Mouse (Mus musculus) E14TG2a.4 (cell line): ENCODE measurements around the gene Gm17359.

ENCODE experiments used
- H3K27me3 ChIP-seq: 2 replicates; pipeline ENCODE4 v1.6.1; 2014; ENCODE audit warnings: low read length, control low read depth; ENCODE audit not compliant: insufficient read depth
- H3K36me3 ChIP-seq: 2 replicates; pipeline ENCODE4 v1.6.1; 2014; ENCODE audit warnings: low read length, control low read depth; ENCODE audit not compliant: insufficient read depth
- H3K4me1 ChIP-seq: replicated peaks from 2 replicates; pipeline ENCODE4 v1.6.1; 2014; ENCODE audit warnings: low read depth, low read length, control low read depth
- H3K4me3 ChIP-seq: replicated peaks from 2 replicates; pipeline ENCODE4 v1.5.1; 2014; ENCODE audit warnings: mild to moderate bottlenecking, low read length
- H3K9me3 ChIP-seq: 2 replicates; pipeline ENCODE4 v1.6.1; 2014; ENCODE audit warnings: low read length, control low read depth
- CTCF ChIP-seq: conservative IDR thresholded peaks from 2 replicates; pipeline ENCODE4 v1.5.1; 2014; ENCODE audit warnings: low read length
- NANOG ChIP-seq: IDR thresholded peaks from 2 replicates; pipeline ENCODE4 v1.6.1; 2014; ENCODE audit warnings: borderline replicate concordance, low read length, mixed read lengths
- POU5F1 ChIP-seq: IDR thresholded peaks from 2 replicates; pipeline ENCODE4 v1.6.1; 2014; ENCODE audit warnings: low read length, borderline replicate concordance

Gene Gm17359

GRCm38 (mm10) chr3:79333643-79334200 is 2.7 kb upstream of the Gm17359 start:
- Histone ChIP-seq H3K36me3 (no peaks in the 10 kb centered on the region), H3K4me3 (no peak overlapping the region), H3K4me1 (no peaks in the 10 kb centered on the region), H3K27me3 (no peaks in the 10 kb centered on the region), H3K9me3 (no peaks in the 10 kb centered on the region)
- no peak for TF ChIP-seq POU5F1
- no peak for TF ChIP-seq NANOG
- no peak for TF ChIP-seq CTCF

- TF ChIP-seq POU5F1 (no peak), NANOG (no peak), CTCF (no peak)
- no peaks in the 10 kb centered on the region for H3K9me3 ChIP-seq
Measured at GRCm38 (mm10) chr3:79340737-79341136, 4.3 kb downstream of the Gm17359 start.

GRCm38 (mm10) chr3:79342961-79343735 is 6.7 kb downstream of the Gm17359 start:
- Histone ChIP-seq H3K27me3 (no peaks in the 10 kb centered on the region; the same call in 1 of the 2 replicates), H3K4me3 (no peak overlapping the region), H3K36me3 (no peaks in the 10 kb centered on the region), H3K4me1 (no peaks in the 10 kb centered on the region), H3K9me3 (no peaks in the 10 kb centered on the region)
- TF ChIP-seq NANOG (no peak), CTCF (no peak), POU5F1 (no peak)

More at GRCm38 (mm10) chr3:79340737-79341136, 4.3 kb downstream of the Gm17359 start:
- Histone ChIP-seq H3K4me3 (no peak overlapping the region), H3K27me3 (no peaks in the 10 kb centered on the region), H3K36me3 (no peaks in the 10 kb centered on the region), H3K4me1 (no peaks in the 10 kb centered on the region)

GRCm38 (mm10) chr3:79349311-79349710 is 12.8 kb downstream of the Gm17359 start:
- no peaks in the 10 kb centered on the region; the same call in 1 of the 2 replicates for H3K27me3 ChIP-seq
- H3K9me3 ChIP-seq: no peaks in the 10 kb centered on the region
- TF ChIP-seq NANOG: no peak
- H3K4me1 ChIP-seq: no peaks in the 10 kb centered on the region
- H3K36me3 ChIP-seq: no peaks in the 10 kb centered on the region
- H3K4me3 ChIP-seq: no peak overlapping the region

GRCm38 (mm10) chr3:79358721-79359120 is 22.3 kb downstream of the Gm17359 start:
- Histone ChIP-seq H3K4me1 (no peaks in the 10 kb centered on the region), H3K4me3 (no peak overlapping the region), H3K27me3 (no peaks in the 10 kb centered on the region), H3K36me3 (no peaks in the 10 kb centered on the region), H3K9me3 (no peaks in the 10 kb centered on the region; the same call in 1 of the 2 replicates)
- TF ChIP-seq NANOG (no peak), CTCF (no peak), POU5F1 (no peak)

DNA sequence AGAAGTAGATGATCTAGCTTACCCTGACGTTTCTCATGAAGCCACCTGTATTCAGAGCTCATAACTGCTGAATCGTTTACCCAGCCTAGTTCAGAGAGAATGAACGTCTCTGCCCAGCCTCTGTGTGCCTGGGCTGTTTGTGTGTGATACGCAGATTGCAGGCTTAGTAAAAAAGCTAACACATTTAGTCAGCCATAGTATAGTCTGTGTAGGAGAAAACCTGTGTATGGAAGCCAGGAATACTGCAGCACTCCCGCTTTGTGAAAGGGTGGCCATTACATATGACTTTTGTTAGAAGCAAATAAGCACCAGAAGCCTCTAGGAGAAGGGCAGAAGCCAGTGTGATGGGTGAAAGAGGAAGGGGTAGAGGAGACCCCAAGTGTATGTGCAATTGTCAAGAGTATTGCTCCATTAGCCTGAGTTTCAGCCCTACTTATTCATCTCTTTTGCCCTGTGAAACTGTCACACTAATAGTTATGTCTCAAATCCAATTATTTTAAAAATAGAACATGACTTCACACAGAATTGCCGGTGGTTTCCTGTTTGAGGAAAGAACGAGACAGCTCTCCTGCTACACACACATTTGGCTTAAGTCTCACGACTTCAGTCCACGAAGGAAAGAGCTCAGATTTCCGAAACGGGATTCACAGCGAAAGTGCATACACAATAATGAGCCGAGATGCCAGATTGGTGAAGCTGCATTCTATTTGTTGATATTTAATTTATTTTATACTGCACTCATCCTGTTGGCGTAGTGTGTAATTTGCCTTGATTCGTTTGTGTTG is 24.0 kb downstream of the Gm17359 start:
- Histone ChIP-seq H3K4me3 (no peak overlapping the region), H3K27me3 (no peaks in the 10 kb centered on the region), H3K4me1 (no peaks in the 10 kb centered on the region), H3K36me3 (no peaks in the 10 kb centered on the region), H3K9me3 (no peaks in the 10 kb centered on the region; the same call in 1 of the 2 replicates)
- no peak for TF ChIP-seq POU5F1
- no peak for TF ChIP-seq NANOG
- no peak for TF ChIP-seq CTCF

GRCm38 (mm10) chr3:79366098-79366497 is 29.6 kb downstream of the Gm17359 start:
- no peaks in the 10 kb centered on the region for H3K4me1 ChIP-seq
- H3K9me3 ChIP-seq: no peaks in the 10 kb centered on the region
- H3K36me3 ChIP-seq: no peaks in the 10 kb centered on the region
- no peak overlapping the region for H3K4me3 ChIP-seq
- no peaks in the 10 kb centered on the region for H3K27me3 ChIP-seq
- TF ChIP-seq POU5F1 (no peak), NANOG (no peak), CTCF (no peak)

DNA sequence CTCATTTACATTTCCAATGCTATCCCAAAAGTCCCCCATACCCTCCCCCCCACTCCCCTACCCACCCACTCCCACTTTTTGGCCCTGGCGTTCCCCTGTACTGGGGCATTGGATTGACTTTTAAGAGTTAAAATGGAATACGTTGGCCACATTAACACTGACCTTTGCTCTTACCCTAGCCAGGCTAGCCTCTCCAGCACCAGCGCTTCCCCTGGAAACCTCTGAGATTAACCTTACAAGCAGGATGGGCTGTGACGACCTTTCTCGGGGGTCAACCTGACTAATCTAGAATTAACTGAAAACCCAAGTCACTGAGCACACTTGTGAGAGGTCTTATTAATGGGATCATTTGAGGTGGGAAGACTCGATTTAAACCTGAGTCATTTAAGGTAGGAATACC is 31.8 kb downstream of the Gm17359 start:
- no peaks in the 10 kb centered on the region for H3K36me3 ChIP-seq
- H3K9me3 ChIP-seq: no peaks in the 10 kb centered on the region
- H3K4me3 ChIP-seq: no peak overlapping the region
- no peak for TF ChIP-seq NANOG
- no peak for TF ChIP-seq CTCF
- TF ChIP-seq POU5F1: no peak
- no peaks in the 10 kb centered on the region for H3K27me3 ChIP-seq
- H3K4me1 ChIP-seq: no peaks in the 10 kb centered on the region
